Mouse (Mus musculus) midbrain, embryonic 16.5 days (tissue): Measurements from ENCODE around the gene Fam210b. TPM values are rescaled to one million over a fixed set of nuclear protein-coding genes. Genes with fewer than 3 reads are reported as not detected.
"Not testable (repeated sequence)": the region's sequence is repeated elsewhere in the genome, so short reads cannot be mapped to it uniquely, and the experiment has no call there.

Experiments used
- ATAC-seq: fragments of 200-750 bp; cut with Nextera tagmentation; 2 replicates; pipeline ENCODE4 v1.8.0; 2017; ENCODE audit warnings: moderate TSS enrichment
- H3K27ac ChIP-seq: fragments of 300-500 bp; sonication (generic); 2 replicates; pipeline ENCODE4 v1.5.1; 2014; ENCODE audit warnings: mild to moderate bottlenecking, low read length, mixed read lengths
- H3K27me3 ChIP-seq: fragments of 300-500 bp; sonication (generic); 2 replicates; pipeline ENCODE4 v1.6.1; 2014; ENCODE audit warnings: low read depth, low read length, mixed read lengths; ENCODE audit not compliant: control insufficient read depth, insufficient read depth
- H3K36me3 ChIP-seq: fragments of 300-500 bp; sonication (generic); 2 replicates; pipeline ENCODE4 v1.6.1; 2014; ENCODE audit warnings: mild to moderate bottlenecking, low read length, moderate library complexity, mixed read lengths; ENCODE audit not compliant: control insufficient read depth, insufficient read depth
- H3K4me1 ChIP-seq: fragments of 300-500 bp; sonication (generic); 2 replicates; pipeline ENCODE4 v1.6.1; 2014; ENCODE audit warnings: mild to moderate bottlenecking, low read length, mixed read lengths; ENCODE audit not compliant: control insufficient read depth, insufficient read depth
- H3K4me2 ChIP-seq: fragments of 300-500 bp; sonication (generic); 2 replicates; pipeline ENCODE4 v1.6.1; 2014; ENCODE audit warnings: mild to moderate bottlenecking, low read length, mixed read lengths
- H3K4me3 ChIP-seq: fragments of 300-500 bp; sonication (generic); 2 replicates; pipeline ENCODE4 v1.5.1; 2014; ENCODE audit warnings: low read depth, mild to moderate bottlenecking, low read length, moderate library complexity, mixed read lengths
- H3K9ac ChIP-seq: fragments of 300-500 bp; sonication (generic); 2 replicates; pipeline ENCODE4 v1.6.1; 2014; ENCODE audit warnings: low read depth, low read length, mixed read lengths
- H3K9me3 ChIP-seq: fragments of 300-500 bp; sonication (generic); replicated peaks from 2 replicates; pipeline ENCODE4 v1.6.1; 2014; ENCODE audit warnings: mild to moderate bottlenecking, low read length, mixed read lengths; ENCODE audit not compliant: control insufficient read depth, poor library complexity, severe bottlenecking
- WGBS: fragments of 180-500 bp; shearing (Covaris S2); extraction: QIAGEN DNeasy Blood & Tissue Kit; methylation state at CpG from one replicate; pipeline ENCODE4 v1.1.7; 2014; 5-methylcytosine and 5-hydroxymethylcytosine counted together
- polyA plus RNA-seq: library from polyadenylated mRNA; unstranded; fragments of >200 nt; fragmentation: Nextera tagmentation; extraction: Ambion mirVana; gene quantifications from 2 replicates; pipeline ENCODE4 v1.2.1, GENCODE M21; 2015

Fam210b gene
- 21.2 and 24.0 TPM in 2 replicates for polyA plus RNA-seq

GRCm38 (mm10) chr2:172345258-172345738 is at the start of gene Fam210b:
TSS of gene Fam210b (plus strand) at chr2:172345565.
- Histone ChIP-seq H3K9me3 (no peaks in the 10 kb centered on the region), H3K4me3 (peak within 1 kb of the TSS; percentile 67), H3K4me1 (peaks cover 3% of the 10 kb centered on the region; the same call in 1 of the 2 replicates), H3K27me3 (no peaks in the 10 kb centered on the region), H3K9ac (peak within 1 kb of the TSS; percentile 75), H3K36me3 (no peaks in the 10 kb centered on the region), H3K4me2 (peak within 1 kb of the TSS; percentile 98), H3K27ac (peak within 1 kb of the TSS; percentile 53; the same call in 1 of the 2 replicates)
- WGBS, result under 1% methylated on average over 29 of the region's 35 CpGs
- peak; percentile 93 for ATAC-seq

- no peak overlapping the region for H3K4me3 ChIP-seq
- H3K27ac ChIP-seq, result no peak overlapping the region
- no peak overlapping the region for H3K4me2 ChIP-seq
Measured at GRCm38 (mm10) chr2:172298083-172298482, 47.3 kb upstream of the Fam210b start.

GRCm38 (mm10) chr2:172298542-172298941 is 46.8 kb upstream of the Fam210b start:
- no peak for ATAC-seq
- Histone ChIP-seq H3K27me3 (no peaks in the 10 kb centered on the region), H3K36me3 (no peaks in the 10 kb centered on the region), H3K4me2 (no peak overlapping the region), H3K9me3 (no peaks in the 10 kb centered on the region), H3K4me1 (peaks cover 3% of the 10 kb centered on the region), H3K9ac (no peak overlapping the region), H3K27ac (no peak overlapping the region), H3K4me3 (no peak overlapping the region)
- WGBS, result 45% methylated on average over 1 of the region's 1 CpGs

More at GRCm38 (mm10) chr2:172298083-172298482, 47.3 kb upstream of the Fam210b start:
- 70% methylated on average over 1 of the region's 1 CpGs for WGBS
- H3K36me3 ChIP-seq, result no peaks in the 10 kb centered on the region
- H3K4me1 ChIP-seq, result peaks cover 4% of the 10 kb centered on the region
- no peaks in the 10 kb centered on the region for H3K27me3 ChIP-seq
- H3K9ac ChIP-seq, result no peak overlapping the region
- no peaks in the 10 kb centered on the region for H3K9me3 ChIP-seq
- ATAC-seq, result no peak

- Histone ChIP-seq H3K9ac (no peak overlapping the region), H3K4me3 (no peak overlapping the region), H3K36me3 (no peaks in the 10 kb centered on the region), H3K4me1 (peaks cover 3% of the 10 kb centered on the region), H3K27me3 (no peaks in the 10 kb centered on the region), H3K4me2 (no peak overlapping the region), H3K9me3 (no peaks in the 10 kb centered on the region), H3K27ac (0 out of 2 replicates have a peak overlapping the region, but pooled peaks have one; percentile 19)
- 5% methylated on average over 14 of the region's 14 CpGs for WGBS
- peak; percentile 71 for ATAC-seq
Measured at GRCm38 (mm10) chr2:172299126-172299921, 46.0 kb upstream of the Fam210b start.

- Histone ChIP-seq H3K4me3 (no peak overlapping the region), H3K4me2 (no peak overlapping the region), H3K4me1 (peaks cover 3% of the 10 kb centered on the region), H3K9me3 (no peaks in the 10 kb centered on the region), H3K27ac (no peak overlapping the region), H3K9ac (no peak overlapping the region), H3K36me3 (no peaks in the 10 kb centered on the region), H3K27me3 (no peaks in the 10 kb centered on the region)
- WGBS, result 95% methylated on average over 5 of the region's 5 CpGs
- ATAC-seq, result no peak
Measured at GRCm38 (mm10) chr2:172302396-172302795, 43.0 kb upstream of the Fam210b start.

- Histone ChIP-seq H3K9ac (no peak overlapping the region), H3K4me3 (no peak overlapping the region), H3K27ac (no peak overlapping the region), H3K4me2 (no peak overlapping the region), H3K9me3 (no peaks in the 10 kb centered on the region), H3K36me3 (no peaks in the 10 kb centered on the region), H3K4me1 (peaks cover 3% of the 10 kb centered on the region), H3K27me3 (no peaks in the 10 kb centered on the region)
- 35% methylated on average over 8 of the region's 8 CpGs for WGBS
- ATAC-seq, result no peak
Measured at GRCm38 (mm10) chr2:172304118-172304708, 41.2 kb upstream of the Fam210b start.

GRCm38 (mm10) chr2:172305546-172305945 is 39.8 kb upstream of the Fam210b start:
- ATAC-seq, H3K27ac ChIP-seq, H3K36me3 ChIP-seq, H3K27me3 ChIP-seq, H3K9me3 ChIP-seq, H3K4me1 ChIP-seq, H3K4me3 ChIP-seq, H3K9ac ChIP-seq, H3K4me2 ChIP-seq: not testable (repeated sequence)
- WGBS, result 75% methylated on average over 7 of the region's 7 CpGs

GRCm38 (mm10) chr2:172306544-172306943 is 38.8 kb upstream of the Fam210b start:
- no peaks in the 10 kb centered on the region for H3K4me1 ChIP-seq
- H3K4me2 ChIP-seq, result no peak overlapping the region
- H3K4me3 ChIP-seq, result no peak overlapping the region
- no peak for ATAC-seq
- no peaks in the 10 kb centered on the region for H3K9me3 ChIP-seq
- 74% methylated on average over 4 of the region's 4 CpGs for WGBS
- H3K27ac ChIP-seq, result no peak overlapping the region
- H3K9ac ChIP-seq, result no peak overlapping the region
- H3K27me3 ChIP-seq, result no peaks in the 10 kb centered on the region
- H3K36me3 ChIP-seq, result no peaks in the 10 kb centered on the region

- H3K4me3 ChIP-seq, result no peak overlapping the region
- WGBS, result 84% methylated on average over 9 of the region's 9 CpGs
- H3K9ac ChIP-seq, result no peak overlapping the region
- no peak overlapping the region for H3K27ac ChIP-seq
- H3K36me3 ChIP-seq, result no peaks in the 10 kb centered on the region
- H3K4me2 ChIP-seq, result no peak overlapping the region
- no peak for ATAC-seq
- no peaks in the 10 kb centered on the region for H3K9me3 ChIP-seq
- H3K27me3 ChIP-seq, result no peaks in the 10 kb centered on the region
- no peaks in the 10 kb centered on the region for H3K4me1 ChIP-seq
Measured at GRCm38 (mm10) chr2:172311731-172312130, 33.6 kb upstream of the Fam210b start.
